Mouse (Mus musculus) hindbrain, embryonic 13.5 days (tissue): ENCODE results near the gene Pimreg. TPM values are rescaled to one million over a fixed set of nuclear protein-coding genes. Genes with fewer than 3 reads are reported as not detected.

Experiments used
- ATAC-seq: fragments of 200-750 bp; cut with Nextera tagmentation; 2 replicates; pipeline ENCODE4 v1.8.0; 2017; ENCODE audit warnings: moderate TSS enrichment; ENCODE audit not compliant: low FRiP score
- H3K27ac ChIP-seq: fragments of 300-500 bp; sonication (generic); 2 replicates; pipeline ENCODE4 v1.5.1; 2015; ENCODE audit warnings: inconsistent platforms, mild to moderate bottlenecking, moderate library complexity
- H3K27me3 ChIP-seq: fragments of 300-500 bp; sonication (generic); 2 replicates; pipeline ENCODE4 v1.6.1; 2015; ENCODE audit warnings: mild to moderate bottlenecking, inconsistent platforms
- H3K36me3 ChIP-seq: fragments of 300-500 bp; sonication (generic); 2 replicates; pipeline ENCODE4 v1.6.1; 2015; ENCODE audit warnings: mild to moderate bottlenecking, inconsistent platforms
- H3K4me1 ChIP-seq: fragments of 300-500 bp; sonication (generic); replicated peaks from 2 replicates; pipeline ENCODE4 v1.6.1; 2015; ENCODE audit warnings: inconsistent platforms
- H3K4me2 ChIP-seq: fragments of 300-500 bp; sonication (generic); 2 replicates; pipeline ENCODE4 v1.6.1; 2015; ENCODE audit warnings: inconsistent platforms, mild to moderate bottlenecking, moderate library complexity
- H3K4me3 ChIP-seq: fragments of 300-500 bp; sonication (generic); 2 replicates; pipeline ENCODE4 v1.5.1; 2015; ENCODE audit warnings: mild to moderate bottlenecking, inconsistent platforms
- H3K9ac ChIP-seq: fragments of 300-500 bp; sonication (generic); 2 replicates; pipeline ENCODE4 v1.6.1; 2015; ENCODE audit warnings: mild to moderate bottlenecking, inconsistent platforms
- H3K9me3 ChIP-seq: fragments of 300-500 bp; sonication (generic); 2 replicates; pipeline ENCODE4 v1.6.1; 2016; ENCODE audit warnings: inconsistent platforms
- WGBS: fragments of 180-500 bp; shearing (Covaris S2); methylation state at CpG from one replicate; pipeline ENCODE4 v1.1.7; 2015; 5-methylcytosine and 5-hydroxymethylcytosine counted together
- polyA plus RNA-seq: library from polyadenylated mRNA; unstranded; fragments of >200 nt; fragmentation: Nextera tagmentation; extraction: Ambion mirVana; gene quantifications from 2 replicates; pipeline ENCODE4 v1.2.1, GENCODE M21; 2015

The Pimreg gene
- polyA plus RNA-seq = 43.2 and 43.6 TPM in 2 replicates

GRCm38 (mm10) chr11:72041768-72042607, at the start of gene Pimreg:
Pimreg (plus strand) TSS chr11:72042032.
- under 1% methylated on average over 52 of the region's 52 CpGs for WGBS
- Histone ChIP-seq H3K9me3 (no peaks in the 10 kb centered on the region), H3K4me3 (peak within 1 kb of the TSS; percentile 70), H3K27me3 (0 out of 2 replicates have a peak, but pooled peaks cover 5% of the 10 kb centered on the region), H3K9ac (peak within 1 kb of the TSS; percentile 77), H3K27ac (peak within 1 kb of the TSS; percentile 75; the same call in 1 of the 2 replicates), H3K4me2 (peak within 1 kb of the TSS; percentile 89), H3K4me1 (peaks cover 66% of the 10 kb centered on the region), H3K36me3 (no peaks in the 10 kb centered on the region; the same call in 1 of the 2 replicates)
- peak; percentile 93 for ATAC-seq

DNA sequence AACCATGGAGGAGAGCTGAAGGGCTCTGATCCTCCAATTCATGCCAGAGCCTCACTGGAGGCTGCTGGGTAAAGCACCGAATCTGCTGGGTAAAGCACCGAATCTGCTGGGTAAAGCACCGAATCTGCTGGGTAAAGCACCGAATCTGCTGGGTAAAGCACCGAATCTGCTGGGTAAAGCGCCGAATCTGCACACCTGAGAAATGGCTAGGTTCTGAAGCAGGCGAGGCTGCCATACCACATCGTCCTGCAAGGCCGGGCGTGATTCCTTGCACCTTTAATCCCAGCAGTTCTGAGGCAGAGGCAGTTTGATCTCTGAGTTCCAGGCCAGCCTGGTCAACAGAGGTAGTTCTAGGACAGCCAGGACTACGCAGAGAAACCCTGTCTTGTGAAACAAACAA, 49.4 kb upstream of the Pimreg start:
- Histone ChIP-seq H3K9me3 (no peaks in the 10 kb centered on the region), H3K27me3 (no peaks in the 10 kb centered on the region; the same call in 1 of the 2 replicates), H3K4me1 (peaks cover 28% of the 10 kb centered on the region), H3K4me3 (no peak overlapping the region), H3K27ac (no peak overlapping the region), H3K4me2 (no peak overlapping the region), H3K36me3 (no peaks in the 10 kb centered on the region), H3K9ac (no peak overlapping the region)
- ATAC-seq = no peak
- 88% methylated on average over 12 of the region's 12 CpGs for WGBS

- peak; percentile 57 for ATAC-seq
- Histone ChIP-seq H3K36me3 (no peaks in the 10 kb centered on the region), H3K9ac (peak overlapping the region; percentile 35; the same call in 1 of the 2 replicates), H3K9me3 (no peaks in the 10 kb centered on the region), H3K27me3 (0 out of 2 replicates have a peak, but pooled peaks cover 3% of the 10 kb centered on the region), H3K4me2 (peak overlapping the region; percentile 37), H3K4me3 (no peak overlapping the region), H3K4me1 (peaks cover 24% of the 10 kb centered on the region), H3K27ac (peak overlapping the region; percentile 55)
- WGBS = 23% methylated on average over 9 of the region's 9 CpGs
Observed at GRCm38 (mm10) chr11:71995968-71996511, 45.8 kb upstream of the Pimreg start.

- no peak for ATAC-seq
- Histone ChIP-seq H3K4me2 (no peak overlapping the region; the same call in 1 of the 2 replicates), H3K27me3 (0 out of 2 replicates have a peak, but pooled peaks cover 3% of the 10 kb centered on the region), H3K4me1 (peaks cover 23% of the 10 kb centered on the region), H3K4me3 (no peak overlapping the region), H3K9ac (no peak overlapping the region), H3K36me3 (no peaks in the 10 kb centered on the region), H3K9me3 (no peaks in the 10 kb centered on the region), H3K27ac (no peak overlapping the region)
- 44% methylated on average over 11 of the region's 11 CpGs for WGBS
Observed at GRCm38 (mm10) chr11:71996805-71997204, 45.0 kb upstream of the Pimreg start.

GRCm38 (mm10) chr11:72000194-72000593, 41.6 kb upstream of the Pimreg start:
- Histone ChIP-seq H3K9me3 (no peaks in the 10 kb centered on the region), H3K36me3 (no peaks in the 10 kb centered on the region), H3K27me3 (0 out of 2 replicates have a peak, but pooled peaks cover 3% of the 10 kb centered on the region), H3K4me1 (peaks cover 33% of the 10 kb centered on the region), H3K27ac (no peak overlapping the region), H3K4me2 (no peak overlapping the region), H3K4me3 (no peak overlapping the region), H3K9ac (no peak overlapping the region)
- no peak for ATAC-seq
- WGBS = 89% methylated on average over 6 of the region's 6 CpGs

- H3K27me3 ChIP-seq = 0 out of 2 replicates have a peak, but pooled peaks cover 3% of the 10 kb centered on the region
- no peak overlapping the region for H3K9ac ChIP-seq
- WGBS = 49% methylated on average over 13 of the region's 13 CpGs
- H3K9me3 ChIP-seq = no peaks in the 10 kb centered on the region
- no peak for ATAC-seq
- H3K4me3 ChIP-seq = no peak overlapping the region
- H3K4me2 ChIP-seq = no peak overlapping the region
- H3K36me3 ChIP-seq = no peaks in the 10 kb centered on the region
- peaks cover 16% of the 10 kb centered on the region for H3K4me1 ChIP-seq
- H3K27ac ChIP-seq = no peak overlapping the region
Observed at GRCm38 (mm10) chr11:72002138-72002853, 39.5 kb upstream of the Pimreg start.

DNA sequence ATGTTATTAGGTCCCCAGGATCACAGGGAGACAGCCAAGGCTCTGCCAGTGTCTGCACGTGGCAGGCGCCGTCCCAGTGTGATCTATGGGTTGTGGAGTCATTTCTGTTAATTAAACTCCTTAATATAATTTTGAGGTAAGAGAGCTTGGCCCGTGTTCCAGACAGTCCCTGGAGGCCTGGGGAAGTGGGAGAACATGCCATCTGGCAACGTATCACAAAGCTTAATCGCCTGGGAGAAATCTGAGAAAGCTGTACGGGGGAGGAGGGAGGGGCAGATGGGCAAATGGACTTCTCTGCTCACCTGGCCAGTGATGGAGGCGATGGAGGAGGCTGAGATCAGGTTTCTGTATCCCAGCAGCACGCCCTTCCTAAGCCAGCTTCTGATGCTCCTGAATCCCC, 38.7 kb upstream of the Pimreg start:
- no peaks in the 10 kb centered on the region for H3K9me3 ChIP-seq
- no peaks in the 10 kb centered on the region for H3K36me3 ChIP-seq
- H3K9ac ChIP-seq = no peak overlapping the region
- ATAC-seq = no peak
- H3K4me2 ChIP-seq = no peak overlapping the region
- H3K4me1 ChIP-seq = peaks cover 19% of the 10 kb centered on the region
- 0 out of 2 replicates have a peak, but pooled peaks cover 3% of the 10 kb centered on the region for H3K27me3 ChIP-seq
- no peak overlapping the region for H3K27ac ChIP-seq
- 39% methylated on average over 9 of the region's 9 CpGs for WGBS
- no peak overlapping the region for H3K4me3 ChIP-seq

- no peak overlapping the region for H3K4me2 ChIP-seq
- no peak overlapping the region for H3K27ac ChIP-seq
- H3K36me3 ChIP-seq = no peaks in the 10 kb centered on the region
- H3K4me3 ChIP-seq = no peak overlapping the region
- ATAC-seq = no peak
- H3K27me3 ChIP-seq = no peaks in the 10 kb centered on the region
- H3K9me3 ChIP-seq = no peaks in the 10 kb centered on the region
- peaks cover 30% of the 10 kb centered on the region for H3K4me1 ChIP-seq
- 89% methylated on average over 6 of the region's 6 CpGs for WGBS
- no peak overlapping the region for H3K9ac ChIP-seq
Observed at GRCm38 (mm10) chr11:72005547-72005946, 36.3 kb upstream of the Pimreg start.

- Histone ChIP-seq H3K36me3 (no peaks in the 10 kb centered on the region), H3K4me1 (peaks cover 40% of the 10 kb centered on the region), H3K9ac (no peak overlapping the region), H3K4me2 (no peak overlapping the region), H3K27ac (peak overlapping the region; percentile 71), H3K4me3 (no peak overlapping the region), H3K27me3 (no peaks in the 10 kb centered on the region), H3K9me3 (no peaks in the 10 kb centered on the region)
- WGBS = 48% methylated on average over 5 of the region's 5 CpGs
- no peak for ATAC-seq
Observed at GRCm38 (mm10) chr11:72010367-72010766, 31.5 kb upstream of the Pimreg start.

GRCm38 (mm10) chr11:72010940-72011722, 30.7 kb upstream of the Pimreg start:
- H3K9ac ChIP-seq = no peak overlapping the region
- ATAC-seq = 0 out of 2 replicates have a peak, but pooled peaks have one; percentile 36
- H3K27ac ChIP-seq = peak overlapping the region; percentile 71
- H3K4me2 ChIP-seq = no peak overlapping the region
- H3K27me3 ChIP-seq = no peaks in the 10 kb centered on the region
- H3K36me3 ChIP-seq = no peaks in the 10 kb centered on the region
- no peak overlapping the region for H3K4me3 ChIP-seq
- WGBS = 49% methylated on average over 9 of the region's 9 CpGs
- no peaks in the 10 kb centered on the region for H3K9me3 ChIP-seq
- H3K4me1 ChIP-seq = peaks cover 40% of the 10 kb centered on the region

DNA sequence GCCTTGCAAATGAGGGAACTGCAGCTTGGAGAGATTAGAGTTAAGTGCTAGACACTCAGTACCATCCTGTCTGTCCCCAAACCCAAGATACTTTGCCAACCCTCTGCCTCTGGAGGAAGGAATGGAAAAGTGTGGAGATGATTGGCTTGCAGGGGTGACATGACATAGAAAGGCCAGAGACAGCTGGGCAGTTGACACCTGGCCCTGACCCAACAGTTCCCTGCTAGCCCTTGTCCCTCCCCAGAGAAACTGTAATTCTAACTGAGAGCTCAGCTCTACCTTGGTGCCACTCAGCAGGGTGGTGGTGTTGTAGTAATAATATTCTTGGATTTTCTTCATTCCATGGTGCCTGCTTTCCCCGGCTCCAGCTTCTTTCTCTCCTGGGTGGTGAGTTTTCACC, 29.9 kb upstream of the Pimreg start:
- ATAC-seq = no peak
- 86% methylated on average over 1 of the region's 1 CpGs for WGBS
- Histone ChIP-seq H3K4me1 (peaks cover 42% of the 10 kb centered on the region), H3K9me3 (no peaks in the 10 kb centered on the region), H3K4me2 (no peak overlapping the region), H3K4me3 (no peak overlapping the region), H3K36me3 (no peaks in the 10 kb centered on the region), H3K27ac (peak overlapping the region; percentile 71), H3K27me3 (no peaks in the 10 kb centered on the region), H3K9ac (no peak overlapping the region)
